Mouse (Mus musculus) intestine, embryonic 14.5 days (tissue): ENCODE measurements around the gene Fam76b. TPM values are rescaled to one million over a fixed set of nuclear protein-coding genes. Genes with fewer than 3 reads are reported as not detected.
"Not testable (repeated sequence)": the region's sequence is repeated elsewhere in the genome, so short reads cannot be mapped to it uniquely, and the experiment has no call there.

Source experiments
- ATAC-seq: fragments of 200-750 bp; cut with Nextera tagmentation; replicated peaks from 2 replicates; pipeline ENCODE4 v1.8.0; 2017; ENCODE audit warnings: low read depth, moderate number of reproducible peaks, moderate TSS enrichment, moderate library complexity; ENCODE audit not compliant: low FRiP score, low TSS enrichment
- DNase-seq: peaks from one replicate; pipeline ENCODE4 v3.0.0-alpha.2; 2018; ENCODE audit warnings: low spot score
- H3K27ac ChIP-seq: fragments of 300-500 bp; sonication (generic); 2 replicates; pipeline ENCODE4 v1.5.1; 2014; ENCODE audit warnings: low read depth, mild to moderate bottlenecking, control low read depth
- H3K27me3 ChIP-seq: fragments of 300-500 bp; sonication (generic); replicated peaks from 2 replicates; pipeline ENCODE4 v1.6.1; 2014; ENCODE audit warnings: low read length, control low read depth; ENCODE audit not compliant: control insufficient read depth, insufficient read depth
- H3K36me3 ChIP-seq: fragments of 300-500 bp; sonication (generic); 2 replicates; pipeline ENCODE4 v1.6.1; 2014; ENCODE audit warnings: low read length, control low read depth; ENCODE audit not compliant: control insufficient read depth, insufficient read depth
- H3K4me1 ChIP-seq: fragments of 300-500 bp; sonication (generic); replicated peaks from 2 replicates; pipeline ENCODE4 v1.6.1; 2014; ENCODE audit warnings: low read length, control low read depth, mixed read lengths; ENCODE audit not compliant: control insufficient read depth, insufficient read depth
- H3K4me2 ChIP-seq: fragments of 300-500 bp; sonication (generic); 2 replicates; pipeline ENCODE4 v1.6.1; 2014; ENCODE audit warnings: low read length
- H3K4me3 ChIP-seq: fragments of 300-500 bp; sonication (generic); 2 replicates; pipeline ENCODE4 v1.5.1; 2014; ENCODE audit warnings: low read depth, low read length, control low read depth, mixed read lengths
- H3K9ac ChIP-seq: fragments of 300-500 bp; sonication (generic); 2 replicates; pipeline ENCODE4 v1.6.1; 2014; ENCODE audit warnings: mild to moderate bottlenecking, low read length
- H3K9me3 ChIP-seq: fragments of 300-500 bp; sonication (generic); 2 replicates; pipeline ENCODE4 v1.6.1; 2016; ENCODE audit warnings: low read length, control low read depth; ENCODE audit not compliant: control insufficient read depth
- WGBS: fragments of 180-500 bp; shearing (Covaris S2); extraction: QIAGEN DNeasy Blood & Tissue Kit; methylation state at CpG from one replicate; pipeline ENCODE4 v1.1.7; 2014; 5-methylcytosine and 5-hydroxymethylcytosine counted together
- polyA plus RNA-seq: library from polyadenylated mRNA; unstranded; fragments of >200 nt; fragmentation: Nextera tagmentation; extraction: Ambion mirVana; gene quantifications from 2 replicates; pipeline ENCODE4 v1.2.1, GENCODE M21; 2014

The Fam76b gene
- polyA plus RNA-seq = 22.4 and 25.0 TPM in 2 replicates

- no peaks in the 10 kb centered on the region for H3K9me3 ChIP-seq
- H3K36me3 ChIP-seq = peaks cover 29% of the 10 kb centered on the region
- H3K9ac ChIP-seq = peak within 1 kb of the TSS; percentile 94
- peak within 1 kb of the TSS; percentile 83 for H3K4me2 ChIP-seq
- peaks cover 19% of the 10 kb centered on the region for H3K4me1 ChIP-seq
- peak; percentile 98 for DNase-seq
- no peaks in the 10 kb centered on the region for H3K27me3 ChIP-seq
- peak within 1 kb of the TSS; percentile 99 for H3K27ac ChIP-seq
- peak within 1 kb of the TSS; percentile 80 for H3K4me3 ChIP-seq
- peak; percentile 95 for ATAC-seq
- under 1% methylated on average over 60 of the region's 67 CpGs for WGBS
Observed at GRCm38 (mm10) chr9:13827406-13828086, at the start of gene Fam76b. TSS of gene Fam76b (plus strand) at chr9:13827716.

- no peak overlapping the region for H3K4me2 ChIP-seq
- H3K4me3 ChIP-seq = no peak overlapping the region
- DNase-seq = no peak
- ATAC-seq = no peak
- 0 out of 2 replicates have a peak, but pooled peaks cover 2% of the 10 kb centered on the region for H3K9me3 ChIP-seq
- no peak overlapping the region for H3K27ac ChIP-seq
- H3K36me3 ChIP-seq = peaks cover 32% of the 10 kb centered on the region
- H3K27me3 ChIP-seq = no peaks in the 10 kb centered on the region
- 88% methylated on average over 1 of the region's 1 CpGs for WGBS
- H3K9ac ChIP-seq = no peak overlapping the region
- H3K4me1 ChIP-seq = no peaks in the 10 kb centered on the region
Observed at GRCm38 (mm10) chr9:13781985-13782384, 45.5 kb upstream of the Fam76b start.

GRCm38 (mm10) chr9:13790864-13791263, 36.7 kb upstream of the Fam76b start:
- H3K27ac ChIP-seq, ATAC-seq, H3K4me1 ChIP-seq, H3K4me2 ChIP-seq, H3K27me3 ChIP-seq, H3K9me3 ChIP-seq, H3K9ac ChIP-seq, H3K4me3 ChIP-seq, DNase-seq: not testable (repeated sequence)
- 94% methylated on average over 7 of the region's 8 CpGs for WGBS
- H3K36me3 ChIP-seq = peaks cover 82% of the 10 kb centered on the region

- H3K36me3 ChIP-seq = peaks cover 82% of the 10 kb centered on the region
- no peaks in the 10 kb centered on the region for H3K4me1 ChIP-seq
- DNase-seq = no peak
- whole genome bisulfite sequencing = 77% methylated on average over 1 of the region's 1 CpGs
- H3K4me2 ChIP-seq = no peak overlapping the region
- H3K4me3 ChIP-seq = no peak overlapping the region
- H3K9me3 ChIP-seq = no peaks in the 10 kb centered on the region
- H3K27me3 ChIP-seq = no peaks in the 10 kb centered on the region
- no peak overlapping the region for H3K27ac ChIP-seq
- H3K9ac ChIP-seq = no peak overlapping the region
- ATAC-seq = no peak
Observed at GRCm38 (mm10) chr9:13794302-13794701, 33.2 kb upstream of the Fam76b start.

GRCm38 (mm10) chr9:13794756-13795155, 32.8 kb upstream of the Fam76b start:
- H3K9me3 ChIP-seq = no peaks in the 10 kb centered on the region
- H3K4me3 ChIP-seq = no peak overlapping the region
- peaks cover 82% of the 10 kb centered on the region for H3K36me3 ChIP-seq

GRCm38 (mm10) chr9:13804480-13804879, 23.0 kb upstream of the Fam76b start:
- Histone ChIP-seq H3K36me3 (peaks cover 89% of the 10 kb centered on the region), H3K27ac (no peak overlapping the region), H3K4me2 (no peak overlapping the region), H3K9me3 (no peaks in the 10 kb centered on the region), H3K27me3 (no peaks in the 10 kb centered on the region), H3K4me1 (no peaks in the 10 kb centered on the region), H3K4me3 (no peak overlapping the region), H3K9ac (no peak overlapping the region)
- DNase-seq = no peak
- no peak for ATAC-seq
- 85% methylated on average over 1 of the region's 1 CpGs for WGBS

More at GRCm38 (mm10) chr9:13794756-13795155, 32.8 kb upstream of the Fam76b start:
- WGBS = 88% methylated on average over 2 of the region's 2 CpGs
- Histone ChIP-seq H3K27me3 (no peaks in the 10 kb centered on the region), H3K4me1 (no peaks in the 10 kb centered on the region), H3K4me2 (no peak overlapping the region), H3K27ac (no peak overlapping the region), H3K9ac (no peak overlapping the region)
- DNase-seq = no peak
- no peak for ATAC-seq

GRCm38 (mm10) chr9:13806854-13807253, 20.7 kb upstream of the Fam76b start:
- peaks cover 91% of the 10 kb centered on the region for H3K36me3 ChIP-seq
- DNase-seq = no peak
- H3K27ac ChIP-seq = no peak overlapping the region
- no peak overlapping the region for H3K4me2 ChIP-seq
- H3K4me3 ChIP-seq = no peak overlapping the region
- H3K9ac ChIP-seq = no peak overlapping the region
- ATAC-seq = no peak
- H3K27me3 ChIP-seq = no peaks in the 10 kb centered on the region
- no peaks in the 10 kb centered on the region for H3K4me1 ChIP-seq
- 91% methylated on average over 7 of the region's 7 CpGs for WGBS
- no peaks in the 10 kb centered on the region for H3K9me3 ChIP-seq

GRCm38 (mm10) chr9:13807657-13808056, 19.9 kb upstream of the Fam76b start:
- Histone ChIP-seq H3K27ac (no peak overlapping the region), H3K27me3 (no peaks in the 10 kb centered on the region), H3K36me3 (peaks cover 91% of the 10 kb centered on the region), H3K4me3 (no peak overlapping the region), H3K4me1 (no peaks in the 10 kb centered on the region), H3K9ac (no peak overlapping the region), H3K9me3 (no peaks in the 10 kb centered on the region), H3K4me2 (no peak overlapping the region)
- ATAC-seq (no peak), DNase-seq (no peak)
- 89% methylated on average over 5 of the region's 5 CpGs for WGBS

GRCm38 (mm10) chr9:13809937-13810336, 17.6 kb upstream of the Fam76b start:
- ATAC-seq (no peak), DNase-seq (no peak)
- Histone ChIP-seq H3K4me3 (no peak overlapping the region), H3K36me3 (peaks cover 92% of the 10 kb centered on the region), H3K9me3 (no peaks in the 10 kb centered on the region), H3K9ac (no peak overlapping the region), H3K4me1 (no peaks in the 10 kb centered on the region), H3K27me3 (no peaks in the 10 kb centered on the region), H3K4me2 (no peak overlapping the region), H3K27ac (no peak overlapping the region)
